Mouse (Mus musculus) E14TG2a.4 (cell line): ENCODE measurements around the gene Ankrd63.

Experiments
- CTCF ChIP-seq: conservative IDR thresholded peaks from 2 replicates; pipeline ENCODE4 v1.5.1; 2014; ENCODE audit warnings: low read length
- NANOG ChIP-seq: IDR thresholded peaks from 2 replicates; pipeline ENCODE4 v1.6.1; 2014; ENCODE audit warnings: borderline replicate concordance, low read length, mixed read lengths
- POU5F1 ChIP-seq: IDR thresholded peaks from 2 replicates; pipeline ENCODE4 v1.6.1; 2014; ENCODE audit warnings: low read length, borderline replicate concordance

GRCm38 (mm10) chr2:118740341-118740740 lies 36.6 kb upstream of the Ankrd63 start:
- TF ChIP-seq CTCF (no peak), POU5F1 (no peak), NANOG (no peak)
